Mouse (Mus musculus): Measurements from ENCODE around the gene Ankrd13b. TPM values are rescaled to one million over a fixed set of nuclear protein-coding genes. Genes with fewer than 3 reads are reported as not detected.

The Ankrd13b gene
- total and polyA plus RNA-seq, 3 experiments: 0.55 to 2.7 (median 1.7) TPM

DNA sequence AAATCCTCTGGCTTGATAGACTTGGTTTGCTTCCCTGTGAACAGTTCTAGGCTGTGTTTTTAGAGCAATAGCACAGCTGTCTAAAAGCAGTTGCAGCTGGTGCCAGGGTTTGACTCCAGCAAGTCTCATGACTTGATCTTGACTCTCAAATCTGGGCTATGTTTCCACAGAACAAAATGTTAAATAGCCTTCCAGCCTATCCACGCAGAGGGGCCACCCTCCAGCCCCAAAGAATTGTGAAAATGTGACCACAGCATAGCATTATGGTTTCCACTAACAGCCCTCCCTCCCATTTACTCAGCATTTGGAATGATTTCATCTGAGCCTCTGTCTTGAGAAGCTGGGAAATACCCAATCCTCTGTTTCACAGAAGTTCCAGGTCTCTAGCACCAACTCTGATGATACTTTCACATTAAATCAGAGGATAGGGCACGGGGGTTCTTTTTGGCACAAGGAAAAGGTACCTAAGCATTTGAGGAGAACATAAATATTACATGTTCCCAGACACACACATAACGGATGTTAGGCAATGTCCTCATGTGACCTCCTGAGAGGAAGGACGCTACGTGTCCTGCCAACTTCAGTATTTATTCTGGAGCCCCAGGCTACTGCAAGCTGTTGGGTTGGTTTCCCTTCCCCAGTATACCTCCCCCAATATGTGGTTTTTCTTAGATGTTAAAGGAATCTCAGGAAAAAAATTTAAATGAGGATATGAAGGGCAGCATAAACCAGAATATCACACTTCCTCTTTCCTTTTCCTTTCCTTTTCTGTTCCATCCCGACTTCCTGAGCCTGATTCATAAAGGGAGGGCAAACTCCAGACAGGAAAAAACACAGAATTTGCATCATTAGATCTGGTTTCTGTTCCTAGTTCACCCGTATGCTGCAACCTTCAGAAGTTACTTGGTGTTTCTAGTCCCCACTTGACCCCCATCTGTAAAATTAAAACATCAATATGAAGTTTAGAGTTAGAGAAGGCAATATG lies 47.0 kb downstream of the Ankrd13b start (continued):
- TF ChIP-seq CHD2 (IDR thresholded peaks at IDR 0.05; ENCODE audit: low read length) (peak; percentile 83; the same call in 1 of the 2 replicates), TBP (conservative IDR thresholded peaks at IDR 0.05; ENCODE audit: low read depth, low read length) (no peak), MYC (IDR thresholded peaks at IDR 0.05; ENCODE audit: low read depth, low read length) (peak; percentile 24; the same call in 1 of the 2 replicates), POLR2AphosphoS2 (IDR thresholded peaks at IDR 0.05; ENCODE audit: low read depth, low read length) (no peak), USF2 (conservative IDR thresholded peaks at IDR 0.05; ENCODE audit: low read depth, low read length) (no peak), RAD21 (IDR thresholded peaks at IDR 0.05; ENCODE audit: low read depth, low read length) (no peak; the same call in 1 of the 2 replicates), MAX (IDR thresholded peaks at IDR 0.05; ENCODE audit: low read length) (no peak), E2F4 (IDR thresholded peaks at IDR 0.05; ENCODE audit: insufficient replicate concordance, low read depth, low read length) (0 out of 2 replicates have a peak, but pooled peaks have one; percentile 25), HCFC1 (IDR thresholded peaks at IDR 0.05; ENCODE audit: low read depth, low read length) (peak; percentile 36; the same call in 1 of the 2 replicates), NRF1 (IDR thresholded peaks at IDR 0.05; ENCODE audit: low read depth, low read length) (no peak), TCF12 (IDR thresholded peaks at IDR 0.05; ENCODE audit: low read depth, low read length) (peak; percentile 60), RCOR1 (conservative IDR thresholded peaks at IDR 0.05; ENCODE audit: low read depth, low read length) (peak; percentile 96), EP300 (IDR thresholded peaks at IDR 0.05; ENCODE audit: low read length) (peak; percentile 96), MEF2A (IDR thresholded peaks at IDR 0.05; ENCODE audit: borderline replicate concordance, low read depth, low read length) (peak; percentile 85; the same call in 1 of the 2 replicates), BHLHE40 (IDR thresholded peaks at IDR 0.05; ENCODE audit: low read depth, low read length) (peak; percentile 49)

DNA sequence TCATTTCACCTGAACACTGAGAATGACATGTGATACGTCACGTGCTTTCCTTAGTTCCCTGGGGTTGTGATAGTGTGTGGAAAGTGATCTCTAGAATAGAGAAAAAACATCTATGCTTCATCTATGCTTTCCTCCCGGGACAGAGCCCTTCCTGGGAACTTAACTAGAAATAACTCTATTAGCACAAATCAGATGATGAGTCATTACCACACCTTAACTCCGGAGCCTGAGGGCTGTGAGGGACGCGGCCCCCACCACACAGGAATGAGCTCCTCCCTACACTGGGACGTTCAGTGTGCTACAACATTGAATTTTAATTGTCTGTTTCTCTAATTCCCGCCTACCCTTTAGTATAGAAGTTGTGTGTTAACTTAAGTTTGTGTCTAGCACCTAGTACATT lies 48.5 kb downstream of the Ankrd13b start:
- dilution Hi-C loops (cut with MboI; ENCODE audit: extremely low pct_ligation_motif_present, extremely low pct_unique_long_range_greater_than_20kb, low sequenced_read_pairs): no loop called here
- DNase-seq (ENCODE audit: extremely low read depth): no peak
- TF ChIP-seq ZKSCAN1 (IDR thresholded peaks at IDR 0.05; ENCODE audit: borderline replicate concordance, low read depth, low read length) (no peak), POLR2A (IDR thresholded peaks at IDR 0.05; ENCODE audit: low read depth, low read length) (no peak), CHD1 (IDR thresholded peaks at IDR 0.05; ENCODE audit: low read depth, low read length) (no peak), UBTF (IDR thresholded peaks at IDR 0.05; ENCODE audit: low read depth, low read length) (no peak), GABPA (IDR thresholded peaks at IDR 0.05; ENCODE audit: insufficient replicate concordance, low read depth, low read length) (no peak), ZNF384 (IDR thresholded peaks at IDR 0.05; ENCODE audit: low read depth, low read length) (no peak), ETS1 (conservative IDR thresholded peaks at IDR 0.05; ENCODE audit: low read depth, low read length) (no peak), ZMIZ1 (IDR thresholded peaks at IDR 0.05; ENCODE audit: low read depth, low read length) (no peak)
- H3K4me3 ChIP-seq (replicated peaks in 1 of 3; ENCODE audit: low read depth in 2 of 3, low read length in 2 of 3, poor library complexity in 1 of 3): no peak overlapping the region
- peaks cover 22 to 55% of the 10 kb centered on the region in 2 experiments for H3K4me1 ChIP-seq (ENCODE audit: control insufficient read depth in 1 of 2, insufficient read depth in 2 of 2)
- H3K9ac ChIP-seq (ENCODE audit: insufficient read depth, low read depth): no peak overlapping the region
- no peaks in the 10 kb centered on the region for H3K27me3 ChIP-seq (replicated peaks)
- H3K36me3 ChIP-seq (replicated peaks in 1 of 2; ENCODE audit: control insufficient read depth in 1 of 2, insufficient read depth in 1 of 2, low read length in 1 of 2): peaks cover 11 to 46% of the 10 kb centered on the region in 2 experiments
- H3K79me2 ChIP-seq (replicated peaks; ENCODE audit: control insufficient read depth, extremely low read depth, insufficient read depth, poor library complexity, severe bottlenecking): no peaks in the 10 kb centered on the region
- in situ Hi-C loops (cut with MboI; ENCODE audit: low pct_ligation_motif_present, low pct_unique_long_range_greater_than_20kb, low sequenced_read_pairs): loop anchor here (10.0 kb wide), 3 partner anchors 96 to 336 kb away; partner anchors contain the start of gene Ssh2
- H3K4me2 ChIP-seq (ENCODE audit: insufficient read depth, low read depth, poor library complexity, severe bottlenecking): no peak overlapping the region
- no peak overlapping the region for H3K27ac ChIP-seq (ENCODE audit: insufficient read depth, low read depth)
- no peaks in the 10 kb centered on the region for H3K9me3 ChIP-seq (replicated peaks; ENCODE audit: low read length)
